Mouse (Mus musculus): Measurements from ENCODE around the gene Hoxb1.

GRCm38 (mm10) chr11:96408234-96409010 is 42.9 kb downstream of the Hoxb1 start:
- no peak for TF ChIP-seq CTCF (IDR thresholded peaks at IDR 0.05; ENCODE audit: low read depth, low read length)
- TF ChIP-seq POLR2A (IDR thresholded peaks at IDR 0.05; ENCODE audit: extremely low read depth, insufficient read depth, low read length): no peak

Data from liver, adult 2 months (tissue).